Mouse (Mus musculus) layer of hippocampus, adult 18-20 months (tissue): ENCODE measurements at regions not wholly inside any gene's neighbourhood (a gene's known extent, or its start where the extent isn't known, plus 50 kb on each side); places are given as distances from the start of the nearest gene placed in this dataset.

Experiments used
- DNase-seq, 2 experiments: peaks; one replicate each; pipeline ENCODE4 v3.0.0; 2022; ENCODE audit warnings: low spot score in 2 of 2

DNA sequence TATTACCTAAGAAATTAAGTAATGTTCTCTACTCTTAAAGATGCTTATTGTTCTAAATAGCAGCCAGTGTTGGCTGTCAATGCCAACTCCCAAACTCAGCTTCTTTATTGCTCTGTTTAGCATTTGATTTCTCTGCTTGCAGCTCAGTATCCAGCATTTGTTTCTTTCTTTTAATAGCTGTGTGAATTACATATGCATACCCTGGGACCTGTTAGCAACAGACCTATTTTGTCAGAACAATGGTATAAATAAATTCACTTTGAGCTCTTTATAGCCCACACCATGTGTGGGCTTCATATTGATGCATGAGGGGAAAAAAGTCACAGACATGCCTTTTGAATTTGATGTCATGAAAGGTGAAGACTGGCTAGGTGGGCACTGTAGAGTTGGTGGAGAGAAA, 732.4 kb downstream of the Nsun3 start:
- DNase-seq: peak in 1 of 2 experiments; percentile 1

DNA sequence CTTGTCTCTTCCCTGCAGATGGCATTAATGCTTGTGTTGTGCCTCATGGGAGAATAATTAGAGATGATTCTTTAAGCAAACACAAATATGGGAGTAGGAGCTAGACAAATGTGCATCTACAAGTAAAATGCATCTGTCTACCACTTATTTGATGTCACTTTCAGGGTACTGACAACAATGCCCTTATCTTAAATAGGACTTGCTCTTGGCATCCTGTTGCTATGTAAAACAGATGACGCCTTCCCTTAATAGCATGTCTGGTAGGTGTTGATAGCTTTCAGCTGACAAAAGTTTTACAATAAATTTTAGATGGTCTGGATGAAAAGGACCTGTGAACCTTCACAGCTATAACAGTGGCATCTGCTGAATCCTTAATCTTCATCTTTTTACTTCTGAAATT, 748.6 kb downstream of the Nsun3 start:
- DNase-seq: no peak

DNA sequence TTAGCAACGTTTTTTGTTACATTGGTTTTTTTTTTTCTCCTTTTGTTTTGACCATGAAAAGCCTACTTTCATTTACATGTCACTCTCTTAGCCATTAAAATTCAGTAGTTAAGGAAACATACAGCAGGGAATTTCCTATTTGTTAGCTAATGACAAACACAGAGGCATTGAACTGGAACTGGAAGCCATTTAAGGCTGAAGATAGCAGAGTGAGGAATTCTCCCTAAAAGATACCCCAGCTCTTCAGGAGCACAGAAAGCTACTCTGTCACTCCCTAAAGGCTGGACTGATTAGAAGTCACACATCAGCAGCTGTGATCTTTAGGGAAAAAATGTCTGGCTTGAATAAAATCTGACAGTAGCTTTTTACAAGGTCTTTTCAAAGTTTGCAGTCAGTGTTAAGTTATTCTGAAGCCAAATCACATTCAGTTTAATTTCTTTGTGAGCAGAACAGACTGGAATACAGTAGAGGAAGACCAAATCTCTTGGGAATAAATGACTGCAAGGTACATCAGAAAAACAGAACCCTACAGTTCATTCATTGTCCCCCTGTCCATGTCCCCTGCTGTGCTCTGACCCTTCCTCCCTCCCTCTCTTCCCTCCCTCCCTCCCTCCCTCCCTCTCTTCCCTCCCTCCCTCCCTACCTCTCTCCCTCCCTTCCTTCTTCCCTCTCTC, 796.1 kb downstream of the Nsun3 start:
- DNase-seq: no peak
